In genomic region chr19:6933436-6934194, GRCm38 (mm10) we compare ENCODE assay signal across 8 mouse cellular contexts. TPM values are rescaled to one million over a fixed set of nuclear protein-coding genes. Genes with fewer than 3 reads are reported as not detected.
DNase-seq lines count a peak whose midpoint lies in the region; ATAC-seq lines count a peak whose summit lies in the region.

No protein-coding gene starts in this region.

- peak; percentile 62 for ATAC-seq in granulocyte monocyte progenitor cell, adult 5-6 weeks (replicated peaks; ENCODE audit: poor library complexity, severe bottlenecking)
- 0 out of 2 replicates have a peak, but pooled peaks have one; percentile 15 for ATAC-seq in monocyte, adult 5-6 weeks (replicated peaks; ENCODE audit: insufficient number of reproducible peaks, low FRiP score, low TSS enrichment, poor library complexity, severe bottlenecking)

- intact Hi-C loops in left cerebral cortex, postnatal 14 days (cut with DNase I) = loop anchor here (5.0 to 10.0 kb wide), 2 partner anchors 84 to 439 kb away; partner anchors contain the start of gene Fermt3

- DNase-seq in kidney, adult 11 months = peak; percentile 35
- no peak for DNase-seq in kidney, adult 8-10 months
- DNase-seq in cerebellum, adult 11 months = peak; percentile 70
- DNase-seq in left cerebral cortex, postnatal 14 days (ENCODE audit: low spot score in 2 of 2) = peak; percentile 56 to 63
- DNase-seq in ovary, postnatal 10 days (ENCODE audit: low spot score) = no peak
- DNase-seq in spleen, adult 12 weeks (ENCODE audit: low spot score) = no peak

RNA-seq across cellular contexts. Expression of gene Kcnk4, which starts 0.7 kb away (rescaled TPM):
- total RNA-seq in granulocyte monocyte progenitor cell, adult 5-6 weeks (2014; fragmentation: Nextera tagmentation) = not detected in 2 replicates
- not detected in 2 replicates for total RNA-seq in granulocyte monocyte progenitor cell, adult 5-6 weeks (2017)
- total RNA-seq in left cerebral cortex, postnatal 14 days (2021) = 10 to 100 TPM; 44.9 to 50.4 TPM
- total RNA-seq in monocyte, adult 5-6 weeks (2017) = not detected in 3 replicates

RNA-seq across cellular contexts. Expression of gene Bad, which starts 8.0 kb away (rescaled TPM):
- 26.7 and 34.5 TPM in 2 replicates for total RNA-seq in granulocyte monocyte progenitor cell, adult 5-6 weeks (2014; fragmentation: Nextera tagmentation)
- 48.8 and 69.0 TPM in 2 replicates for total RNA-seq in granulocyte monocyte progenitor cell, adult 5-6 weeks (2017)
- total RNA-seq in left cerebral cortex, postnatal 14 days (2021) = 10 to 100 TPM; 35.2 to 36.0 TPM
- 9.3 to 26.0 TPM (median 10.3 TPM) in 3 replicates for total RNA-seq in monocyte, adult 5-6 weeks (2017)

RNA-seq across cellular contexts. Expression of gene Catsperz, which starts 8.4 kb away (rescaled TPM):
- total RNA-seq in granulocyte monocyte progenitor cell, adult 5-6 weeks (2014; fragmentation: Nextera tagmentation) = 3.0 TPM in 1 of 2 replicates, not detected in the other
- 2.8 and 4.5 TPM in 2 replicates for total RNA-seq in granulocyte monocyte progenitor cell, adult 5-6 weeks (2017)
- 10 to 100 TPM; 23.0 to 28.8 TPM for total RNA-seq in left cerebral cortex, postnatal 14 days (2021)
- total RNA-seq in monocyte, adult 5-6 weeks (2017) = not detected in 3 replicates

RNA-seq across cellular contexts. Expression of gene Gpr137, which starts 8.7 kb away (rescaled TPM):
- 15.0 and 18.5 TPM in 2 replicates for total RNA-seq in granulocyte monocyte progenitor cell, adult 5-6 weeks (2014; fragmentation: Nextera tagmentation)
- 14.9 and 15.8 TPM in 2 replicates for total RNA-seq in granulocyte monocyte progenitor cell, adult 5-6 weeks (2017)
- 10 to 100 TPM; 91.5 to 92.3 TPM for total RNA-seq in left cerebral cortex, postnatal 14 days (2021)
- total RNA-seq in monocyte, adult 5-6 weeks (2017) = 13.1 to 16.8 TPM (median 14.2 TPM) in 3 replicates

RNA-seq across cellular contexts. Expression of gene Esrra, which starts 12.0 kb away (rescaled TPM):
- 10.7 and 29.3 TPM in 2 replicates for total RNA-seq in granulocyte monocyte progenitor cell, adult 5-6 weeks (2014; fragmentation: Nextera tagmentation)
- 15.5 and 18.6 TPM in 2 replicates for total RNA-seq in granulocyte monocyte progenitor cell, adult 5-6 weeks (2017)
- 10 to 100 TPM; 56.0 to 60.9 TPM for total RNA-seq in left cerebral cortex, postnatal 14 days (2021)
- total RNA-seq in monocyte, adult 5-6 weeks (2017) = 39.1 to 50.2 TPM (median 46.8 TPM) in 3 replicates

Comparison
In these comparisons a context has a peak if more than half of its experiments do, and no peak if none do; other contexts are left out.
1. DNase-seq: peak in kidney, adult 11 months (single experiment), cerebellum, adult 11 months (single experiment) and left cerebral cortex, postnatal 14 days (2 of 2); none in kidney, adult 8-10 months (0 of 2), ovary, postnatal 10 days (single experiment) and spleen, adult 12 weeks (single experiment).
2. RNA of gene Kcnk4, which starts 0.7 kb away (total RNA-seq): 44.9 to 50.4 TPM in left cerebral cortex, postnatal 14 days; not detected in granulocyte monocyte progenitor cell, adult 5-6 weeks and not detected in monocyte, adult 5-6 weeks; every median in the first group is over 10 times any median in the second.
3. RNA of gene Catsperz, which starts 8.4 kb away (total RNA-seq): 23.0 to 28.8 TPM in left cerebral cortex, postnatal 14 days; 2.8 to 4.5 TPM in granulocyte monocyte progenitor cell, adult 5-6 weeks and not detected in monocyte, adult 5-6 weeks; every median in the first group is over 4 times any median in the second.